Mouse (Mus musculus) intestine, embryonic 16.5 days (tissue): ENCODE results near the gene Vps4b. TPM values are rescaled to one million over a fixed set of nuclear protein-coding genes. Genes with fewer than 3 reads are reported as not detected.
"Not testable (repeated sequence)": the region's sequence is repeated elsewhere in the genome, so short reads cannot be mapped to it uniquely, and the experiment has no call there.

Experiments used
- ATAC-seq: fragments of 200-750 bp; cut with Nextera tagmentation; 2 replicates; pipeline ENCODE4 v1.8.0; 2017; ENCODE audit warnings: moderate TSS enrichment, moderate library complexity
- H3K27ac ChIP-seq: fragments of 300-500 bp; sonication (generic); 2 replicates; pipeline ENCODE4 v1.5.1; 2014; ENCODE audit warnings: mild to moderate bottlenecking, low read length
- H3K27me3 ChIP-seq: fragments of 300-500 bp; sonication (generic); replicated peaks from 2 replicates; pipeline ENCODE4 v1.6.1; 2014; ENCODE audit warnings: low read length, control low read depth, mixed read lengths; ENCODE audit not compliant: control insufficient read depth, insufficient read depth
- H3K36me3 ChIP-seq: fragments of 300-500 bp; sonication (generic); 2 replicates; pipeline ENCODE4 v1.6.1; 2014; ENCODE audit warnings: low read length, control low read depth; ENCODE audit not compliant: control insufficient read depth, insufficient read depth
- H3K4me1 ChIP-seq: fragments of 300-500 bp; sonication (generic); 2 replicates; pipeline ENCODE4 v1.6.1; 2014; ENCODE audit warnings: low read length, control low read depth, mixed read lengths; ENCODE audit not compliant: control insufficient read depth, insufficient read depth
- H3K4me2 ChIP-seq: fragments of 300-500 bp; sonication (generic); 2 replicates; pipeline ENCODE4 v1.6.1; 2014; ENCODE audit warnings: low read depth, low read length, control low read depth
- H3K4me3 ChIP-seq: fragments of 300-500 bp; sonication (generic); 2 replicates; pipeline ENCODE4 v1.5.1; 2014; ENCODE audit warnings: mild to moderate bottlenecking, low read length
- H3K9ac ChIP-seq: fragments of 300-500 bp; sonication (generic); 2 replicates; pipeline ENCODE4 v1.6.1; 2014; ENCODE audit warnings: low read depth, low read length
- H3K9me3 ChIP-seq: fragments of 300-500 bp; sonication (generic); 2 replicates; pipeline ENCODE4 v1.6.1; 2016; ENCODE audit warnings: low read length, control low read depth; ENCODE audit not compliant: control insufficient read depth
- WGBS: fragments of 180-500 bp; shearing (Covaris S2); extraction: QIAGEN DNeasy Blood & Tissue Kit; methylation state at CpG from one replicate; pipeline ENCODE4 v1.1.7; 2014; 5-methylcytosine and 5-hydroxymethylcytosine counted together
- polyA plus RNA-seq: library from polyadenylated mRNA; unstranded; fragments of >200 nt; fragmentation: Nextera tagmentation; extraction: Ambion mirVana; gene quantifications from 2 replicates; pipeline ENCODE4 v1.2.1, GENCODE M21; 2015

Gene Vps4b
- polyA plus RNA-seq, 1 experiment from 2014 or later, result 68.9 TPM

- H3K9ac ChIP-seq, result no peak overlapping the region
- no peak overlapping the region for H3K27ac ChIP-seq
- 90% methylated on average over 5 of the region's 5 CpGs for WGBS
- no peaks in the 10 kb centered on the region for H3K4me1 ChIP-seq
- 0 out of 2 replicates have a peak, but pooled peaks cover 3% of the 10 kb centered on the region for H3K36me3 ChIP-seq
- no peaks in the 10 kb centered on the region for H3K9me3 ChIP-seq
- no peaks in the 10 kb centered on the region for H3K27me3 ChIP-seq
- H3K4me3 ChIP-seq, result no peak overlapping the region
- no peak overlapping the region for H3K4me2 ChIP-seq
- ATAC-seq, result no peak
Measured at GRCm38 (mm10) chr1:106739810-106740209, 56.7 kb downstream of the Vps4b start.

- H3K9me3 ChIP-seq, result no peaks in the 10 kb centered on the region
- no peaks in the 10 kb centered on the region for H3K4me1 ChIP-seq
- H3K4me3 ChIP-seq, result no peak overlapping the region
- H3K27me3 ChIP-seq, result no peaks in the 10 kb centered on the region
- no peak for ATAC-seq
- 0 out of 2 replicates have a peak, but pooled peaks cover 3% of the 10 kb centered on the region for H3K36me3 ChIP-seq
- WGBS, result 81% methylated on average over 3 of the region's 3 CpGs
- H3K9ac ChIP-seq, result no peak overlapping the region
- no peak overlapping the region for H3K4me2 ChIP-seq
- no peak overlapping the region for H3K27ac ChIP-seq
Measured at GRCm38 (mm10) chr1:106738092-106738491, 58.4 kb downstream of the Vps4b start.

GRCm38 (mm10) chr1:106736211-106736610 is 60.3 kb downstream of the Vps4b start:
- Histone ChIP-seq H3K9ac (no peak overlapping the region), H3K9me3 (no peaks in the 10 kb centered on the region), H3K27ac (no peak overlapping the region), H3K36me3 (0 out of 2 replicates have a peak, but pooled peaks cover 3% of the 10 kb centered on the region), H3K4me1 (no peaks in the 10 kb centered on the region), H3K4me3 (no peak overlapping the region), H3K4me2 (no peak overlapping the region), H3K27me3 (no peaks in the 10 kb centered on the region)
- no peak for ATAC-seq
- WGBS, result 94% methylated on average over 8 of the region's 8 CpGs

GRCm38 (mm10) chr1:106735586-106735985 is 60.9 kb downstream of the Vps4b start:
- no peak overlapping the region for H3K4me3 ChIP-seq
- WGBS, result 57% methylated on average over 2 of the region's 2 CpGs
- no peaks in the 10 kb centered on the region for H3K4me1 ChIP-seq

GRCm38 (mm10) chr1:106722061-106722460 is 74.5 kb downstream of the Vps4b start:
- Histone ChIP-seq H3K36me3 (no peaks in the 10 kb centered on the region), H3K27ac (no peak overlapping the region), H3K4me3 (no peak overlapping the region), H3K27me3 (no peaks in the 10 kb centered on the region), H3K4me1 (no peaks in the 10 kb centered on the region), H3K4me2 (no peak overlapping the region), H3K9ac (no peak overlapping the region), H3K9me3 (no peaks in the 10 kb centered on the region)
- ATAC-seq, result no peak
- WGBS, result 59% methylated on average over 5 of the region's 5 CpGs

More at GRCm38 (mm10) chr1:106735586-106735985, 60.9 kb downstream of the Vps4b start:
- 0 out of 2 replicates have a peak, but pooled peaks cover 1% of the 10 kb centered on the region for H3K36me3 ChIP-seq
- no peak for ATAC-seq
- H3K27ac ChIP-seq, result no peak overlapping the region
- H3K4me2 ChIP-seq, result no peak overlapping the region
- H3K27me3 ChIP-seq, result no peaks in the 10 kb centered on the region
- H3K9ac ChIP-seq, result no peak overlapping the region
- H3K9me3 ChIP-seq, result no peaks in the 10 kb centered on the region

- H3K9me3 ChIP-seq, H3K4me2 ChIP-seq, H3K9ac ChIP-seq, H3K27ac ChIP-seq, H3K4me3 ChIP-seq, ATAC-seq, H3K4me1 ChIP-seq, H3K27me3 ChIP-seq, H3K36me3 ChIP-seq: not testable (repeated sequence)
- 61% methylated on average over 7 of the region's 7 CpGs for WGBS
Measured at GRCm38 (mm10) chr1:106717736-106718135, 78.8 kb downstream of the Vps4b start.

- no peak overlapping the region for H3K9ac ChIP-seq
- H3K4me2 ChIP-seq, result no peak overlapping the region
- no peak for ATAC-seq
- H3K27me3 ChIP-seq, result no peaks in the 10 kb centered on the region
- peaks cover 6% of the 10 kb centered on the region for H3K4me1 ChIP-seq
- WGBS, result 37% methylated on average over 7 of the region's 7 CpGs
- H3K9me3 ChIP-seq, result no peaks in the 10 kb centered on the region
- no peak overlapping the region for H3K4me3 ChIP-seq
- no peak overlapping the region for H3K27ac ChIP-seq
- no peaks in the 10 kb centered on the region for H3K36me3 ChIP-seq
Measured at GRCm38 (mm10) chr1:106717071-106717601, 79.4 kb downstream of the Vps4b start.

GRCm38 (mm10) chr1:106716141-106716540 is 80.4 kb downstream of the Vps4b start:
- no peaks in the 10 kb centered on the region for H3K27me3 ChIP-seq
- ATAC-seq, result no peak
- no peak overlapping the region for H3K27ac ChIP-seq
- no peaks in the 10 kb centered on the region for H3K36me3 ChIP-seq
- H3K9me3 ChIP-seq, result no peaks in the 10 kb centered on the region
- no peak overlapping the region for H3K9ac ChIP-seq
- peaks cover 15% of the 10 kb centered on the region for H3K4me1 ChIP-seq
- H3K4me2 ChIP-seq, result no peak overlapping the region
- 85% methylated on average over 3 of the region's 3 CpGs for WGBS
- no peak overlapping the region for H3K4me3 ChIP-seq

- H3K9me3 ChIP-seq, result no peaks in the 10 kb centered on the region
- no peak overlapping the region for H3K4me3 ChIP-seq
- no peak overlapping the region for H3K4me2 ChIP-seq
- no peak overlapping the region for H3K9ac ChIP-seq
- ATAC-seq, result no peak
- no peak overlapping the region for H3K27ac ChIP-seq
- H3K36me3 ChIP-seq, result no peaks in the 10 kb centered on the region
- no peaks in the 10 kb centered on the region for H3K27me3 ChIP-seq
- peaks cover 15% of the 10 kb centered on the region for H3K4me1 ChIP-seq
- WGBS, result 82% methylated on average over 13 of the region's 13 CpGs
Measured at GRCm38 (mm10) chr1:106715111-106716083, 81.1 kb downstream of the Vps4b start.
